Mouse (Mus musculus) layer of hippocampus, adult 9-11 months (tissue): Measurements from ENCODE around the gene Sp6.

Experiments used
- DNase-seq: peaks from one replicate; pipeline ENCODE4 v3.0.0; 2022

Sp6 gene

DNA sequence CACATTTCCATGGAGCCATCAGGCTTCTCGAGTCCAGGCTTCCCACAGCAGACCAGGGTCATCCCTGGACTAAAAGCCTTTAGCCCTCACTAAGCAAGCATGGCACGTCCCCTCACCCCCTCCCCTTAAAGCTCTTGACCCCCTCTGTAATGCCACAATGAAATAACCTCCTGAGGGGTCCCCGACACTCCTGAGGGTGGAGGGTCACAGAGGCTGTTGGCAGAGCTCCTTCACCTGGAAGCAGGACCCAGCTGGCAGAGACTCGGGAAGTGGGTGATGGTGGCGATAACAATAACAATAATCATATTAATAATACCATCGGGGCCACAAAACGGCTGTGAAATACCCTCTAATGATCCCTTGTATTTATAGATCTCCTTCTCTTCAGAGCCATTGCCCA, 30.3 kb upstream of the Sp6 start, which contains the start of gene Sp2:
Gene Sp2, minus strand, starts transcription at position 101 of the 400 bp plus-strand sequence.
- no peak for DNase-seq

DNA sequence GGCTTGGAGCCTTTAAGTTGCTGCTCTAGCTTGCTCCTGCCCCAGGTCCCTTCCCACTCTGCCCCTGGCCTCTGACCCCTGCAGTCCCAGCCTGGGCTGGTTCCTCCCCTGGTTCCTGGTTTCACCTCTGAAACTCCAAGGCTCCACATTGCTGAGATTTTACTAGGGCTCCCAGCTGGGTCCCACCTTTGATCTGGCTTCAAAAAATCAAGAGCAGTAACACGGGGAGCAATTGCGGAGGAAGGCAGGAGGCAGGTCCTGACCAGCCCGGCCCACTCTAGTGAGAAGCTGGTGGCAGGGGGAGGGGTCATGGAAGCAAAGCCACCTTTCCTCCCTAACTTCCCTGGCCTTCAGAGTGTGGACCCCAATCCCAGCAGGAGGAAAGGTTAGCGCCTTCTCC, 28.3 kb upstream of the Sp6 start:
- DNase-seq, result no peak

DNA sequence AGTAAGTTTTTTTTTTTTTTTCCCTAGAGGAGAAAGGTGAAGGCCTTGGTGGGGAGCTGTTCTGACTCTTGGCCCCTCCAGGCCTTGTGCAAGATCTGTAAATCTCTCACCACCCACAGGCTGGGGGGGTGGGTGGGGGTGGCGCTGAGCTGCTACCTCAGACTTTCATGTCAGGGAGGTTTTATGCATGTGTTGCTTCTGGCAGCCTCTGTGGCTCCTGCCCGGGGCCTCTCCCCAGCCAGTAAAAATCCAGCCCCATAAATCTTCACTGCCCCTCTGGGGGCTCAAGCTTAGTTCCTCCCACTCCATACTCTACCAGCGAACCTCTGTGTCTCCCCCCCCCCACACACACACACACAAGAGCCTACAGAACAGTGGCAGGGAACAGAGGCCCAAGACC, 26.7 kb upstream of the Sp6 start:
- DNase-seq, result no peak

DNA sequence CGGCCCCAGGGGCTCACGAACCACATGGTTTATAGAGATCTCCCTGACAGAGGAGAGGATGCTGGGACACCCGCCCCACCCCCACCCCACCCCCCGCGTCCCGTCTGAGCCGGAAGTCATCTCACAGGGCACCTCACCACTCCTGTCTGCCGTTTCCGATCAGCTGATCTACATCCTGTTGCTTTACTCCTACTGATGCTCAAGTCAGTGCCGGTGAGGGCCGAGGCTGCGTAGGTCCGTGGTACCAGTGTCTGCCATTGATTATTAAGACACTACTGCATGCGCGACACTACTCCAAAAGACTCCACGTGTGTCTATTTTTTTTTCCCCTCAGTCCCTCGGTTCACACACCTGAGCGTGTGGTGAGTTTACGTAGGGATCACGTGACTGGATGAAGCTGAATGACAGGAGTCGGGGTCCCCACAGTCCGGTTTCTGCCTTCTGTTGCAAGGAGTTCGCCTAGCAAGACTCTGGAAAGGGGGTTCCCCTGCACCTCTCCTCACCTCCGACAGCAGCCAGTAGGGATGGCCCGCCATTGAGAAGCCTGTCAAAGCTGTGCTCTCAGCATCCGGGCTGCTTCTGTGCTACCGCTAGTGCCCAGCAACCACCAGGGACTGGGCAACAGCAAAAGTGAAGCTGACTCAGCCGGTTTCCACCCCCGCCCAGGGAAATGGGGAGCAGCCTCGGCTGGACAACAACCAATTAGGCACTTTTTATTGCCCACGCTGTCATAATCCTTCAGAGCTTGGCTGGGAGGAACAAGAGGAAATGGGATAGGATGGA, 25.1 kb upstream of the Sp6 start:
- no peak for DNase-seq

DNA sequence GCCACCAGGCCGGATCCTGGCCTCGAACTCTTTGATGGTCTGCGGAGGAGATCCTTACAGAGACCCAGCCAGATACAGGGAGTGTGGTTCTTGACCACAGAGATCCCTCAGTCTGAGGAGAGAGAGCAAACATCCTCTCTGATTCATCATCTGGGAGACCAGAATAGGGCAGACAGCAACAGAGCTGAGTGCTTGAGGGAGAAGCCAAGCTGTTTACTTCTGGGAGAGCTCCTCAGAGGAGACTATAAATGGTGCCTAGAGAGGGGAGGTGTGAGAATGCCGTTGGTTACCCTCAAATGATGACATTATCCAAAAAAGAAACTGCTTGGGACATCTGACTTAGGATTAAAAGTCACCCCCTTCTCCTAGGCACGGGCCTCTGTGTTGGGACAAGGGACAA, 21.7 kb upstream of the Sp6 start:
- DNase-seq, result no peak

DNA sequence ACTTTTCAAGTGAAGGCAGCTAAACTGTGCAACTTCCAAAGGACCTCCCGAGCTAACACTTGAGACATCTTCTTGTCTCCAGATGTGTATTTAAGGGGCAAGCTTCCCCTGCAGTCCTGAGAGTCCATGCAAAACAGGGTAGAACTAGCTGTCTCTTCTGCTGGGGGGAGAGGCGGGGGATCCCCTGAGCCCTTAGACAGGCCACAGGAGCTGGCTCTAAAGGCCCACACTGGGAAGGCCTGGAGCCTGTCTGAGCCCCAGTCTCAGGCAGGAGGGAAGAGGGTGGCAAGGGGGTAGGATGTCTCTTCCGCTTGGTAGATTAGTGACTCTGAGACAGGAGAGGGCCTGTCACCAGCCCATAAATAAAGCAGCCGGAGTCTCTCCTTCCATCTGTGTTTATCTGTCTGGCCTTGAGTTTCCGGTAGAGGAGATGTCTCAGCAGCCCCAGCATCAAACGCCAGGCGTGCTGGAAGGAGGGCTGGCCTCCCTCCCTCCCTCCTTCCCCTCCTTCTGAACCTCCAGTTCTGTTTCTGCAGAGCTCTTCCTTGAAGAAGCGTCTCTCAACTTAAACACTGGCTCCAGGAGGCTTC, 20.4 kb upstream of the Sp6 start:
- no peak for DNase-seq

DNA sequence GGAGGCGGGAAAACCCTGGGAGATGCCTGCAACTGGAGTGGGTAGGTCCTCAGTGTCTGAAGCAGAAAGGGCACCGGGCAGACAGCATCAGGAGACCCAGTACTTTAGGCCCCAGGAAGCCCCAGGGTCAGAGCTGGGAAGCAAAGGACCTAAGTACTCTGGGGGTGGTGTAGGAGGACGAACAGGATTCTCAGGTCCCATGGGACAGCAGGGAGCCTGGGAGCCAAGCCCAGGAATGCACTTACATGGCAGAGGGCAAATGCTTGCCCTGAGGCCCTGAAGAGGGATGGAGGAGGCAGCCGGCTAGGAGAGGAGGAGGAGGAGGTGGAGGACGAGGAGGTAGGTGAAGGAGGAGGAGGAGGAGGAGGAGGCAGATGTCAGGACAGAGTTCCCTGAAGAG, 18.2 kb upstream of the Sp6 start:
- DNase-seq, result no peak

DNA sequence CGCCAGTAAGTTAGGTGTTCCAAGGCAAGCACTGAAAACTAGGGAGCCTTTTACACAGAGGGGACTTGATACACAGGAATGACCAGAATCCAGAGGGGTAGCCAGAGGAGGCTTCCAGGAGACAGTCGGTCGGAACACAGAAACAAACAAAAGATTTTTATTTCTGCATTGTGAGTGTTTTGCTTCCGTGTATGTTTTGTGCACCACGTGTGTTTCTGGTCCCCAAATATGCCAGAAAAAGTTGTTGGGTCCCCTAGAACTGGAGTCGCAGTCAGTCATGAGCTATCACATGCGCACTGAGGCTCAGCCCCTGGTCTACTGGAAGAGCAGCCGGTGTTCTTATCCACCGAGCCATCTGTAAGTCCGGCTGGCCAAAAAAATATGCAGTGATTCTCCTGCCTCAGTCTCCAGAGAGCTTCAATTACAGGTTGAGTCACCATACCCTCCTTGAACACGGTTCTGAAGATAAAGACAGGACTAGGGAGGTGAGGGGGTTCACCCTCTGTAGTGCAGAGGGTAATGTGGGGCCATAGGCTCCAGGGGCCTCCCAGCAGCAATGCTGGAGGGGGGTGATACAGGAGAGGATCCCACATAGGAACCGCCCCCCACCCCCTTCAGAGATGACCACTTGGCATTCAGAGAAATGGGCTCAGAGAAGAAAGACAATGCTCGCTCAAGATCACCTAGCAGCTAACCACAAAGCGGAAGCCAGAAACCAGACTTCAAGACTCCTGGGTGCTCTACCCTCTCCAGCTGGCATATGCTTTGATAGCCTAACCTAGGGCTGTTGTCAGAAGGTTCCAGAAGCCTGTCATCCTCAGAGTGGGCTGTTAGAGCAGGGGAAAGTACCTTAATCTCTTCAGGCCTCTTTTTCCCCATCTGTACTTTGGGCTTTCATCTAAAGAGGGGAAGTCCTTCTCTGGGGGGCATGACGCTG, 17.1 kb upstream of the Sp6 start:
- no peak for DNase-seq

DNA sequence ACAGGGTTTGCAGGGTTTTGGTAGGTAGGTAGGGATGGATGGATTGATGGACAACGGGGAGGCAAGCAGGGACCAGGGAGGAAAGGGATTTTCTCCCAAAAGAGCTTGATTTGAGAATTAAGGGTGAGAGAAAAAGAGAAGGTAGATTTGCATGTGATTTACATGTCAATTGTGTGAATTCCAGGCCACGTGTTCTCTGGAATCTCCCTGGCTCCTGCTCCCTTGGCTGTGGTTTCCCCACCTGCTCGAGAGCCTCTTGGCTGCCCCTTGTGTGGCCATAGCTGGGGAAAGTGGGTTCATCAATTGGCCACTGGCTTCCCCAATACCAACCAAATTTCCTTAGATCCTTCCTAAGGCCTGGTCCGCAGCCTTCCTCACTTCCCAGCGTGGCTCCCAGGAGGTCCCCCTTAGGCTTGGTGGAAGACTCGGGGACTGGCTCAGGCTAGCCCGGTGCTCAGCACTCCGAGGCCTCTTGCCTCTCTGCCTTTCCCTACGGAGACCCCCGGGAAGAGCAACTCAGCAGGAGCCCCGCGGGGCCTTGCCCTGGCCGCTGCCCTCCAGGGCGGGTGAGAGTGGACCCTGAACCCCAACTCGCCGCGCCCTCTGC, 16.3 kb upstream of the Sp6 start:
- DNase-seq, result no peak

DNA sequence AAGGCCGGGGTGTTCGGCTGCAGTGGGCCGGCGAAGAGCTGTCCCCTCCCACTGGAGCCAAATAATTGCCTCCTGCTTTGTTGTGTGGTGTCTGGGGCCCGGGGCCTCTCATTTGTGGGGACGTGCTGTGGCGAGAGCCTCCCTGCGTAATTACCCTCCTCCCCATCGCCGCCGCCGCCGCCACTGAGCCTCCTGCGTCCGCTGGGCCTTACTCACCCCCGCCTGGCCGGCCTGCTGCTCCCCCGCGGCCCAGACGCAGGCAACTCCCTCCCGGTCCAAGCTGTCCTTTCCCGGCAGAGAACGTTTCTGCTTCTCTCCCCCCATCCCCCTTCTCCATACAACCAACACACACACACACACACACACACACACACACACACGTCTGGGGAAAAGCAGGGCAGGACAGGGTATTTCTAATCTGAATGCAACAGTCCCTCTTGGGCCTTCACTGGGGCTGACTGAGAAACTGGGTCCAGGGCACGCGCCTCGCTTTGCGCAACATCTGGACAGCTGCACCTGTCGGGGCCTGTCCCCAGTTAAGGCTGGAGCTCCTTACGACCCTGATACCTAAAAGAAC, 15.7 kb upstream of the Sp6 start:
- DNase-seq, result no peak

DNA sequence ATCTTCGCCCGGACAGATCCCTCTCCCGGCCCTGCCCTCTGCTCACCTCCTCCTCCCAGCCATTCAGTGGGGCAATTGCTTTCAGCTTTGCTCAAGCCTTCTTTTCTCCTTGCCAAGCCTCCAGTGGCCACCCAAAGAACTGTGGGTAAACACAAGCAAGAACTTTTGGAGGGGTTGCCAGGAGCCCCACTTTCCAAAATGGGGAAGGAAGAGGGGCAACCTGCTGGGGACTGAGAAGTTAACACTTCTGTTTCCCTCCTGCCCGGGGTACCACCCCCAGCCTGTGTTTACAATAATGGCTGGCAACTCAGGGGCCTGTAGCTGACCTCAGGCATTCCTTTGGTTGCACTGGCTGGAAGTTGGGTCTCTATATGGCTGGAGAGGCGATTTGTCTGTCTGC, 10.0 kb upstream of the Sp6 start:
- DNase-seq, result no peak

DNA sequence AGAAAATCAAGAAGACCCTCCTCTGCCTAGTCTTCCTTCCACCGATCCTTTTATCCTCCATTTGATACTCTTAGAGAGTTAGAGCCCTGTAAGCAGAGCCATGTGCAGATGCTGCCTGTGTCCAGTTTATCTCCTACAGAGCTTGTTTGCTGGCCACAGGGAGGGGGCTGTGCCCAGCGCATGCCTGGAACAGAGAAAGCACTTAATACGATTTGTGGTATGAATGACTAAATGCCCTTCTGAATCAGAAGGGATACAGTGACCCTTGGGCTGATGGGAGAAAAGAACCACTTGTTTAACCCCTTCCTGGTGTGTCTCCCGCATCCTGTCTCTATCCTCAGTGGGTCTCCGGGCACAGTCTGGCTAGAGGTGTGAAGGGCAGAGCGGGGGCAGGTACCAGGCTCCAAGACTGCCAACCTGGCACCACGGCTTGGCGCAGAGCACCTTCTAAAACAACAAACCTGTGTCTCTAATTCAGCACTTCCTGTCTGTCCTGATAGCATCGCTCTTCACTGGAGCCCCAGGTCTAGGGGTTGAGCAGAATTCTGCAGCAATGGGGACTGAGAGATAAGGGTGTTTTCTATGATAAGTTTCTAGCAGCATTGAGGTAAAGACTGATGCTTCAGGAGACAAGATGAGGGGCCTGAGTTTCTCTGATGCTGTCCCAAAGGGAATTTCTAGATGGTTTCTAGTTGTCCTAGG, 6.0 kb upstream of the Sp6 start:
- DNase-seq, result no peak

DNA sequence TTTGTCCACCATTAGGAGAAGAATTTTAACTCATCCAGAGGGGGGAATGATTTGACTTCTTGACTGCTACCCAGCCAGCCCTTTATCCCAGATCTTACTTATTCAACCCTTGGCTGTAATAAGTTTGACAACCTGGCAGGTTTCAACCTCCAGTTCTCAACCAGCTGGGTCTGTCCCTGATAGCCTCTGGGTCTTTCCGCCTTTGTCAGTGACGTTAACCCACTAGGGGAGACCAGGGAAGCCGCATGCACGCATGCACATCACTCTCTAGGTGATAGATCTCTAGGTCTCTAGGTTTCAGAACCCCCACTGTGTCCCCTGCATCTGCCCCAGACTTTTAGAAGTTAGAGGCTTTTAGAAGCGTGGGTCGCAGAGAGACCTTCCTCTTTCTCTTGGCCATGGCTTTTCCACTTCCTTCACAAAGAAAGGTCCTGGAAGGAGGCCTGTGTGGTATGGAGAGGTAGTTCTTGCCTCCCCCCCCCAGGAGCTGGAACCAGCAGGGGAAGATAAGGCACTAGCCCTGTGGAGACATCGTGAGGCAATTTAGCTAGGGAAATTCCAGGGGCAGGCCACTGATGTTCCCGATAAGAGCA, 3.9 kb upstream of the Sp6 start:
- no peak for DNase-seq

DNA sequence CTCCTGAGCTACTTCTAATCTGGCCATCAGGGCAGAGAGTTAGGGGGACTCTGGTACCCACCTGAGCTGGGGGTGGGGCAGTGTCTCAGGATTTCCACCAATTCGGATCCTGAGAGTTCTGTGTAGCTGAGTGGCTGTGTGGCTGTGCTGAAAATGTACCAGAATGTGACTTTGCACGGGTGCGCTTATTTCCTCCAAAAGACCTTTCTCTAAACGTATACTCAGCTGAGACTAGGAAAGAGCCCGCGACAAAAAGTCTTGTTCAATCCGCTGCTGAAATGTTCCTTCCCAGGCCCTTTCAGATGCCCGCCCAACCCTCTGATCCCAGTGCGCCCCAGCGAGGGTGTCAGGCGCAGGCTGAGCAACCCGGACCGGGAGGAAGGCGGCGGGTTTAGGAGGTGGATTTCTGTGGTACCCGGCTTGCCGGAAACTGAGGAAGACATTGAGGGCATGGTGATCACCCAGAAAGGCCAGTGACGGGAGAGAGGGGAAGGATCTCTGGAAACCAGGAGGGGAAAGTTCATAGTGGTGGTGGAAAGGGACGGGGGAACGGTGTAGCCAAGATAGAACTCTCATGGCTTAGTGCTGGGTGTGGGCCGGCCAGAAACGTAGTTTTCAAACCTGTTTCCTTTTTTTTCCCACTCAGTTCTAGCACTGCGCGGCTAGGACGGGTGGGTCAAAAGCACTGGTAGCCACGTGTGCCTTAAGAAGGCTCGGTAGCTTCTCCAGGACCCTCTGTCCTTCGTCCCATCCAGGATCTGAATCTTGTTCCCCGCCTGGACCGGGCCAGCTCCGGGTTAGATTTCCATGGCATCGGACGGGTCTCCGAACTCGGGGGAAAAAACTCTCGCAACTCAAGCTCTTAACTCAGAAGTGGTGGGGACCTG, 4.7 kb downstream of the Sp6 start:
- DNase-seq, result no peak

DNA sequence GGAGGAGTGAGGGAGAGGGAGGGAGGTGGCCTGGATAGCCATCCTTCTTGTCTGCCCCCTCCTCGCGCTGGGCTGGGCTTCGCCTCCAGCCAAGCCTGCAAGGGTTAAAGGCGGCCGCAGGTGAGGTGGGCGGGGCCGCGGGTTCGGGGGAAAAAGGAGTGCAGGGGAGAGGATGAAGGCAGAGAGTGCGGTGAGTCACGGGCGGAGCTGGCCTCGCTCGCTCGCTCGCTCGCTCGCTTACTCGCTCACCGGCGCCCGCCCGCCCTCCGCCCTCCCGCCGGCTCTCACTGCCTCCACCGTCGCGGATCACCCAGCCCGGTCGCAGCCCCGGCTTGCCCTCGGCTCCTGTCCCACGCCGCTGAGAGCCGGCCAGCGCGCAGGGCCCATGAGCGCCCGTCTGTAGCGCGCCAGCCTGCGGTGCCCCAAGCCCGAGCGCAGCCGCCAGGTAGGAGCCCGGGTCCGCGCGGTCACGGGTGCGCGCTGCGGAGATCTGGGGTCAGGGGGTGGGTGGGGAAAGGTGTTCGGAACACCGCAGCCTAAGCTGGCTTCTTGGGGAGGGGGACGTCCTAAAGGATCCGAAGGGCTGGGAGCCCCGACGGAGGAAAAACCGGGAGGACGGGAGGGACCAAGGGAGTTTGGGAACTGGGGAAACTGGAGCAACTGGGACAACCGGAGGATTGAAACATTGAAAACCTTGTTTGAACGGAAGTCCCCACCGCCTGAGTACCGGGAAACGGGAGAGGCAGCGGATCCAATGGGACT, 5.6 kb downstream of the Sp6 start:
- no peak for DNase-seq

DNA sequence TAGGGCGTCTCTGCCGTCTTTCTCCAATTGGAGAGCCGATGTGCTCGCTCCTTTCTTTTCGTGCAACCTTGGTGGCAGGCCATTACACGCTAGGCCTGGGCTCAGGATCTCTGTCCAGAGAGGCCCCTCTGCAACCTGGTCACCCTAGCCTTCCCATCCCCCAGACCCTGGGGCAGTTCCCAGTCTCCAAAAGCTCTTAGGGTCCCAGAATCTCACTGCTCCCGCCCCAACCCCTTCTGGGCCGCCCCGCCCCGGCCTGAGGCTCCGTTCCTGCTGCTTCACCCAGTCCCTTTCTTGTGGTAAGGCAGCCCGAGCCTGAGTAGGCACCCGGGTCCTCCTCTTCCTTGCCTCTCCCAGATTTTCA, 6.1 kb downstream of the Sp6 start:
- DNase-seq, result no peak

DNA sequence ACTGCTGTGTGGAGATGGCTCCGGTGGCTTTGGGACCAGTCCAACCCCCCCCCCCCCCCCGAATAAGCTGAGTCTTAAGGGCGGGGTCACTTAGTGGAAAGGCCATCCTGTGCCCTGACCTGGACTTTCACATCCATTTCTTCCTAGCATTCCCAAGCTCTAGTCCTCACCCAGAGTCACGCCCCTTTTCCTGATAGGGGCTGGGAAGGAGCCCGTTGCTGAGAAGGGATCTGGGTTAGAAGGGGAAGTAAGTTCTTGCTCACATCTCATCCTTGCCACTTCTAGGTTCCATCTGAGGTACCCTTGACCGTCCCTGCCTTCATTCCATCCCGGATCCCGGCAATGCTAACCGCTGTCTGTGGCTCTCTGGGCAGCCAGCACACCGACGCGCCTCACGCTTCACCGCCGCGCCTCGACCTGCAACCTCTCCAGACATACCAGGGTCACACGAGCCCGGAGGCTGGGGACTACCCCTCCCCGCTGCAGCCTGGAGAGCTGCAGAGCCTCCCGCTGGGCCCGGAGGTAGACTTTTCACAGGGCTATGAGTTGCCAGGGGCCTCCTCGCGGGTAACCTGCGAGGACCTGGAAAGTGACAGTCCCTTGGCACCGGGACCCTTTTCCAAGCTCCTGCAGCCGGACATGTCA, 8.0 kb downstream of the Sp6 start:
- no peak for DNase-seq

DNA sequence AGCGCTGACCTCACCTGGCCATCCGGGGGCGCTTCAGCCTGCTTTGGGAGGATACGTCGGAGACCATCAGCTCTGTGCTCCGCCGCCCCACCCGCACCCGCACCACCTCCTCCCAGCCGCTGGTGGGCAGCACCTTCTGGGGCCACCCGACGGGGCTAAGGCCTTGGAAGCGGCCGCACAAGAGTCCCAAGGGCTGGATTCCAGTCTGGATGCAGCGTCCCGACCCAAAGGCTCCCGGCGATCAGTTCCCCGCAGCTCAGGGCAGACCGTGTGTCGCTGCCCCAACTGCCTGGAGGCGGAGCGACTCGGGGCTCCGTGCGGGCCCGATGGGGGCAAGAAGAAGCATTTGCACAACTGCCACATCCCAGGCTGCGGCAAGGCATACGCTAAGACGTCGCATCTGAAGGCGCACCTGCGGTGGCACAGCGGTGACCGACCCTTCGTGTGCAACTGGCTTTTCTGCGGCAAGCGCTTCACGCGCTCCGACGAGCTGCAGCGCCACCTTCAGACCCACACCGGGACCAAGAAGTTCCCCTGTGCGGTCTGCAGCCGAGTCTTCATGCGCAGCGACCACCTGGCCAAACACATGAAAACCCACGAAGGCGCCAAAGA, 8.8 kb downstream of the Sp6 start:
- peak; percentile 39 for DNase-seq

DNA sequence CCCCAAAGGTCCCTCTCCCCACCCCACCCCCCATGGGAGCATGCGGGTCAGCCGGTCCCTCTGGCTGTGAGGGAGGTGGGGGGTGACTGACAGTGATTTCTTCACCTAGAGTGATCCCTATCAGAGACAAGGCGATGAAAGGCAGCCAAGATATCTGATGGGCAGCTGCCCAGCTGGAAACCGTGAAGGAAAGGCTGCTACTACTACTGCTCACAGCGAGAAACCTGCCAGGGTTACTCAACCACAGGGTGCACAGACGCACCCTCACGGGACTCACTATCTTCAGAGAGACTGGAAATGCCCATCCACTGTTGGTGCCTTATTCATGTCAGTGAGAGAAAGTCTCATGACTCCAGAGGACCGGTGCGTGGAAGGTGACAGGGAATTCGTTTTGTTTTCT, 11.8 kb downstream of the Sp6 start:
- no peak for DNase-seq
